Mouse (Mus musculus): ENCODE measurements around the gene Arl8a. TPM values are rescaled to one million over a fixed set of nuclear protein-coding genes. Genes with fewer than 3 reads are reported as not detected.

Gene Arl8a
- total RNA-seq, 4 experiments from 2014 or later = 255 to 276 (median 267) TPM

- DNase-seq (ENCODE audit: low spot score in 2 of 2) = no peak
Measured at GRCm38 (mm10) chr1:135133678-135134435, 12.8 kb upstream of the Arl8a start.

- no peak for DNase-seq (ENCODE audit: low spot score in 2 of 2)
Measured at GRCm38 (mm10) chr1:135135111-135135787, 11.4 kb upstream of the Arl8a start.

DNA sequence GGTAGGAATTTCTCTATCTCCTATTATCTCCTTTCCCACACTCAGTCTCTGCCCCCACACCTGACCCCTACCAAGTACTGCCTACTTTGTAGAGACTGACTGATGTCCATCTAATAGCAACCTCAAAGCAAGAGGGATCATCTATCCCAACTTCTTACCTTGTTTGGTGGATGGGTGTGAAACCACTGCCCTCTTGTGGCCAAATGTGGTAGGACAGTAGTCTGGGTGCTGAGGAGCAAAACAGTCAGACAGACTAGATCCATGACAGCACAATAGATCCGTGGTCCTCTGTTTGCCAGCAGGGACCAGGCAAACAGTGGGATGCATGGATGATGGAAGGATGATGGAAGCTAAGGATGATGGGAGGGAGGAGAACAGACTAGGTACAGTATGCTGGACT is 10.1 kb upstream of the Arl8a start:
- no peak for DNase-seq (ENCODE audit: low spot score in 2 of 2)

- no peak for DNase-seq (ENCODE audit: low spot score in 2 of 2)
Measured at GRCm38 (mm10) chr1:135139906-135140305, 6.7 kb upstream of the Arl8a start.

DNA sequence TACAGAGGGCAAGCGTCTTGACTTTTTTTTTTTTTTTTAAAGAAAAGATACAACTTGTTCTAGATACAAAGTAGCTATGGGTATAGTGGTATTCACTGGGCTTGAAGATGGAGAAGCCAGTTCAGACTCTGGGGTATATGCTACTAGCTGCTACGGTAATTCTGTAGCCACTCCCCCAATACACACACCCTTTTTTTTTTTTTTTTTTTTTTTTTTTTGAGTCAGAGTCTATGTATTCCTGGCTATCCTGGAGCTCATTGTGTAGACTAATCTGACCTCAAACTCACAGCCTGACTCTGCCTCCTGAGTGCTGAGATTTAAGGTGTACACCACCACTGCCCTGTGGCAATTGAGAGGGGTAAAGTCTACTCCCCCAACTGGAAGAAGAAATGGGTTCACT is 4.2 kb upstream of the Arl8a start:
- no peak for DNase-seq (ENCODE audit: low spot score in 2 of 2)

- no peak for DNase-seq (ENCODE audit: low spot score in 2 of 2)
Measured at GRCm38 (mm10) chr1:135143940-135144339, 2.7 kb upstream of the Arl8a start.

GRCm38 (mm10) chr1:135146946-135147701 is 500 bp downstream of the Arl8a start:
- DNase-seq (ENCODE audit: low spot score in 2 of 2) = peak in 1 of 2 experiments; percentile 83

GRCm38 (mm10) chr1:135147702-135148058 is 1.1 kb downstream of the Arl8a start:
- DNase-seq (ENCODE audit: low spot score in 2 of 2) = no peak

DNA sequence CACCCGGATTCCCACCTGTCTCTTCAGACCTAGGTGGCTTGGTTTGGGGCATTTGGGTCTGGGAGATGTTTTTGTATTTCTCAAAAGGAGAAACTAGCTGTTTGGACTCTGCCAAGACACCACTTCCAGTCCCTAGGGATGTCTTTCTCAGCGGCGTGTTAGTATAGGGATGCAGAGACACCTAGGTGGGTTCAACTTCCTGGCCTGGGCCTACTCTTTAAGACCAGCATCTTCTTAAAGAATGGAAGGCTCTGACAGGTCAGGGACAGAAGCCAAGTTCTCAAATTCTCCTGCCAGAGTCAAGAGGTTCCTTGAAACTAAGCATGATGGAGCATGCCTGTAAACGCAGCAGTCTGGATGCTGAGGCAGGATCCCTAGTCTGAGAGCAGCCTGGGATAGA is 1.9 kb downstream of the Arl8a start:
- DNase-seq (ENCODE audit: low spot score in 2 of 2) = no peak

- DNase-seq (ENCODE audit: low spot score in 2 of 2) = no peak
Measured at GRCm38 (mm10) chr1:135148996-135149395, 2.4 kb downstream of the Arl8a start.

GRCm38 (mm10) chr1:135154011-135154410 is 7.4 kb downstream of the Arl8a start:
- DNase-seq (ENCODE audit: low spot score in 2 of 2) = no peak

- peak; percentile 70 to 80 for DNase-seq (ENCODE audit: low spot score in 2 of 2)
Measured at GRCm38 (mm10) chr1:135154411-135154959, 7.9 kb downstream of the Arl8a start.

DNA sequence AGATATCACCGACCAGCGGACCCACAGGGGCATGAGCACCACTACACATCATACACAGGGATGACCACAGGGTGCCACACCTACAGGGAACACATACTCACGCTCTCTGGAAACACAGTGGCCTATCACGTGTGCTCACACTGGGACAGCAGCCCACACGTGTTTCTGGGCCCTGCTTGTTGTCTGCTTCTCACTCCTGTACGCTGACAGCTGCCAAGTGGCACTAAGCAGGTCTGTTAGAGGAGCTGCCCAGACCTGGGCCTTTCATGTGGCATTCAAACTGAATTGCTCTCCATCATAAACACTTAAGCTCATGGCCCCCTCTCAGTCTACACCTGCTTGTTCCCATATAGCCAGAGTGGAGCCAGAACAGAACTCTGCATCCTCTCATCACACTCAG is 9.7 kb downstream of the Arl8a start:
- no peak for DNase-seq (ENCODE audit: low spot score in 2 of 2)

DNA sequence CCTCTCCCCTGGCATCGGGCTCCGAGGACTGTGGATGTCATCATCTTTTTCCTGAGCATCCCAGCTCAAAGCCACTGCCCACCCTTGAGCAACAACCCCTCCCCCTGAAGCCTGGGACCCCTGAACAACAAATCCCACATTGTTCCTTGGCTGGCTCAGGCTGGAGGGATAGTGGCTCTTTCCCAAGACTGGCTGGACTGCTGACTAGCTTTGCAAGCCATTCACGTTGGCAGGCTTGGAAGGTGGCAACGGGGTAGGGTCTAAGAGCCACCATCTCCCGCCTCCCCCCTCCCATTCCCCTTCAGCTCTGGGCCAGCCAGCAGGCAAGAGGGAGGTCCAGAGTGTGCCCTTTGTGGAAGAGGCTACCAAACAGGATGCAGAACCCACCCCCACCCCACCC is 12.0 kb downstream of the Arl8a start:
- peak in 1 of 2 experiments; percentile 69 for DNase-seq (ENCODE audit: low spot score in 2 of 2)

DNA sequence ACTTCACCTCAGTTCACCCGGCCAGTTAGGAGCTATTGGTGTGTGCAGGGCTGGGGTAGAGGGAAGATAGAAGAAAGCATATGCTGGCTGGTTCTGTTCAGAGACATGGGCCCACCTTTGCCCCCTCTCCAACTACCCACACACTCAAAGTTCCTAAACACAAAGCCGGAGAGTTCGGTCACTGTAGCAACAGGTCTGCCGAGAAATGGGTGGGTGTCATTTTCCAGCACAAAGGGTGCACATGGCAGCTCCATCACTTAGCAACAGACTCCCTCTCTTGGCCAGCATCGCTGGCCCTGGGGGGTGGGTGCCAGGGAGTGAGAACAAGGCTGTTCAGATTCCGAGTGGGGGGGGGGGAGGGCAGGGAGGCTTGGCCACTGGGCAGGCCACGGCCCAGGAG is 12.4 kb downstream of the Arl8a start:
- peak in 1 of 2 experiments; percentile 74 for DNase-seq (ENCODE audit: low spot score in 2 of 2)

DNA sequence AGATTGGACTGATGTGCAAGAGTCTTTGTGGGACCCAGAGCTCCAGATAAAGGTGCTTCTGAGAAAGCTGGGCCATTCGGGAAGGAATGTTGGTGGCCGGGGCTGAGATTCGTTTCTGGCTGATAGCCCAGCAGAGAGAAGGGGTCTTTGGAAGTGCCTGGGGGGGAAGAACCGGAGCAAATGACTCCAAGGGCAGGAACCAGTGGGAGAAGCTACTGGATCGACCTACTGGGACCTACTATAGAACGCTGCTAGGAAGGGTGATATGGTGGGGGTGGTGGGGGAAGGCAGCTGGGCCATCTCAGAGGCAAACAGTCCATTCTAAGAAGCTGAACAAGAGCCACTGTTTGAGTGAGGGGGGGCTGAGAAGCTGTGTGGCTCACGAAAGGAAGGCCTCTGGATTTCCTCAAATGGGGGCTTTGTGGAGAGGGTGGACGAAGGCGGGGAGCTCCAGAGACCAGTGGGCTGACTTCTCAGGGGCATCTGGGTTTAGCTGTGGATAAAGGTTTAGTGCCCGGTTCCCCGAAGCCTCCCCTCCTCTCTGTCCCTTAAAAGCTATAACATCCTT is 13.0 kb downstream of the Arl8a start:
- DNase-seq (ENCODE audit: low spot score in 2 of 2) = no peak

GRCm38 (mm10) chr1:135160411-135161050 is 13.9 kb downstream of the Arl8a start:
- DNase-seq (ENCODE audit: low spot score in 2 of 2) = no peak

DNA sequence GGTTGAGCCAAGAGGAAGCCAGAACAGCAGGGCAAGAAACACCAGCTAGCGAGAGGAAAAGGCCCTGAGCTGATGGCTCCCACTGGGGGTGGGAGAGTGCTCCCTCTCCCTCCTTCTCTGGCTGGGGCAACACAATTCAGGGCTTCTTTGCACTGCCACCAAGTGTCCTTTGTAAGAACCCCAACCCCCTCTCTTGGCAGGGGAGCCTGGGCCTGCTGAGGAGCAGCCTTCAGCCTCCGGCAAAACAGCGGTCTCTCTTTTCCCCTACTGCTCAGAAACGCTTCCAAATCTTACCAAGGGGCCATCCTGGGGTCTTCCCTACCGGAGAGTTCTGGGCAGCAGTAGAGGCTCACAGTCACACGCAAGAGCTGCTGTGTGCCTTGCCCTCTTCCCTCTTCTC is 16.1 kb downstream of the Arl8a start:
- DNase-seq (ENCODE audit: low spot score in 2 of 2) = peak in 1 of 2 experiments; percentile 73

GRCm38 (mm10) chr1:135167435-135167834 is 20.8 kb downstream of the Arl8a start, which contains the start of gene Gpr37l1:
Gpr37l1 (minus strand) TSS chr1:135167681.
- DNase-seq (ENCODE audit: low spot score in 2 of 2) = no peak

DNA sequence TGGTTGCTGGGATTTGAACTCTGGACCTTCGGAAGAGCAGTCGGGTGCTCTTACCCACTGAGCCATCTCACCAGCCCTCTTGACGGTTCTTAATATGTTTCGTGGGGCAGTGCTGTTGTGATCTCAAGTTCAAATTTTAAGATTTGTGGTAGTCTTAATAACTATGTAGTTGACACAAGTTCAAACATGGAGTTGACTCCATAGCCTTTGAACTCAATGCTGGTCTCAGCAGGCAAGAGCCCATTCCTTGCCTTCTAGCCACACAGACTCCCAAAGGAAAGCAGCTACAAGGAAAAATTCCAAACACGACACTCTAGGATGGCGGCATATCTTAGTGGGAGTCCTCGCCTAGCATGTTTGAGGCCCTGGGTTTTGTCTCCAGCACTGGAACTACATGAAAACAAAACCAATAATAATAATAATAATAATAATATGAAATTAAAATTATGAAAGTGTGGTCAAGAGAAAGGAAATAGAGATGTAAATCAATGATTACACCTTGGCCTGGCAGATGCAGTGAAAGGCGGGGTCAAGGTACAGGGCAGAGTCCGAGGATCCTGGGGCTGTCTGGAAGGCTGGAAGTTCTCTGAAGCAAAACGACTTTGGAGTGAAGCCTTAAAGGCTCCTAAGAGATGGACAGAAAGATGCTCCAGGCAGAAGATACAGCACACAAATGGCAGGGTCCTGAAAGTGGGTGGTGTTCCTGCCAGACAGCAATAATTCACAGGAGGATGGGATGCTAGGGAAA is 22.0 kb downstream of the Arl8a start:
- DNase-seq (ENCODE audit: low spot score in 2 of 2) = no peak
